Mouse (Mus musculus) thymus, adult 2 months (tissue): Measurements from ENCODE around the gene Ubtf.

ENCODE experiments used
- CTCF ChIP-seq: fragments of 200-500 bp; IDR thresholded peaks from 2 replicates; pipeline ENCODE4 v1.5.1; 2012; ENCODE audit warnings: mild to moderate bottlenecking, control low read depth, low read length, moderate library complexity, borderline replicate concordance; ENCODE audit not compliant: control insufficient read depth, poor library complexity, insufficient read depth; ENCODE audit errors: extremely low read depth
- POLR2A ChIP-seq: fragments of 200-500 bp; IDR thresholded peaks from 2 replicates; pipeline ENCODE4 v1.6.1; 2012; ENCODE audit warnings: mild to moderate bottlenecking, low read length, control low read depth, moderate library complexity; ENCODE audit not compliant: control insufficient read depth, poor library complexity, insufficient read depth; ENCODE audit errors: extremely low read depth

DNA sequence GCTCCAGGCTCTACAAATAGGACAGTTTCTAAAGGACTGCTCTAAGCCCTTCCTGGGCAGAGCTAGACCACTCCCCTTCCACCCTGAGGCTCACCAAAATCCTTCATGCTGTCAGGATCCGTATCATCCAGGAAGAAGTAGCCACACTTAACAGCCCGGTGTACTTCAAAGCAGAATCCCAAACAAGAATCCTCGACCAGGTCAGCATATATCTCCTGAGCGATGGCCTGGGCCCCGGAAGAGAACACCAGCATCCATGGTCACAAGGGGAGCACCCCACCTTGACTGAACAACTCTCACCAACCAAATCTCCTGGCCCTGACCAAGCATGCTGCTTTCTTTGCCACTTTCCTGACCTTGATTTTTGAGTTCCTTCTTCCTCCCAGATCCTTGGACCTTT, 25.1 kb downstream of the Ubtf start:
- TF ChIP-seq CTCF, result no peak
- no peak for TF ChIP-seq POLR2A
